Mouse (Mus musculus): ENCODE results near the gene March7.

Gene March7

GRCm38 (mm10) chr2:60289451-60289850 lies 79.8 kb downstream of the March7 start:
- DNase-seq: no peak

GRCm38 (mm10) chr2:60291381-60291780 lies 81.7 kb downstream of the March7 start:
- DNase-seq: no peak

GRCm38 (mm10) chr2:60298266-60298665 lies 88.6 kb downstream of the March7 start:
- no peak for DNase-seq

- no peak for DNase-seq
Observed at GRCm38 (mm10) chr2:60299323-60299722, 89.6 kb downstream of the March7 start.
